Mouse (Mus musculus) neural tube, embryonic 11.5 days (tissue): ENCODE measurements around the gene Gnpnat1. TPM values are rescaled to one million over a fixed set of nuclear protein-coding genes. Genes with fewer than 3 reads are reported as not detected.
A peak's percentile ranks its signal among the peaks of the same experiment; 100 is the strongest.

Experiments
- ATAC-seq: fragments of 200-750 bp; cut with Nextera tagmentation; 2 replicates; pipeline ENCODE4 v1.8.0; 2017; ENCODE audit warnings: moderate number of reproducible peaks, mild to moderate bottlenecking, moderate TSS enrichment, moderate library complexity; ENCODE audit not compliant: insufficient read depth, low FRiP score, low TSS enrichment
- DNase-seq: peaks from one replicate; pipeline ENCODE4 v3.0.0-alpha.2; 2015; ENCODE audit warnings: low spot score
- H3K27ac ChIP-seq: fragments of 300-500 bp; sonication (generic); 2 replicates; pipeline ENCODE4 v1.5.1; 2014; ENCODE audit warnings: low read depth, mild to moderate bottlenecking, low read length
- H3K27me3 ChIP-seq: fragments of 300-500 bp; sonication (generic); 2 replicates; pipeline ENCODE4 v1.6.1; 2014; ENCODE audit warnings: mild to moderate bottlenecking, low read length, mixed read lengths; ENCODE audit not compliant: control insufficient read depth, insufficient read depth
- H3K36me3 ChIP-seq: fragments of 300-500 bp; sonication (generic); 2 replicates; pipeline ENCODE4 v1.6.1; 2014; ENCODE audit warnings: mild to moderate bottlenecking, low read length, moderate library complexity, mixed read lengths; ENCODE audit not compliant: control insufficient read depth, insufficient read depth
- H3K4me1 ChIP-seq: fragments of 300-500 bp; sonication (generic); 2 replicates; pipeline ENCODE4 v1.6.1; 2014; ENCODE audit warnings: low read length, mixed read lengths; ENCODE audit not compliant: control insufficient read depth, insufficient read depth
- H3K4me2 ChIP-seq: fragments of 300-500 bp; sonication (generic); 2 replicates; pipeline ENCODE4 v1.6.1; 2014; ENCODE audit warnings: low read depth, mild to moderate bottlenecking, moderate library complexity
- H3K4me3 ChIP-seq: fragments of 300-500 bp; sonication (generic); 2 replicates; pipeline ENCODE4 v1.5.1; 2014; ENCODE audit warnings: low read depth, low read length
- H3K9ac ChIP-seq: fragments of 300-500 bp; sonication (generic); 2 replicates; pipeline ENCODE4 v1.6.1; 2014; ENCODE audit warnings: mild to moderate bottlenecking, low read length
- H3K9me3 ChIP-seq: fragments of 300-500 bp; sonication (generic); 2 replicates; pipeline ENCODE4 v1.6.1; 2016; ENCODE audit warnings: low read length; ENCODE audit not compliant: control insufficient read depth
- WGBS: fragments of 180-500 bp; shearing (Covaris S2); extraction: QIAGEN DNeasy Blood & Tissue Kit; methylation state at CpG from one replicate; pipeline ENCODE4 v1.1.7; 2014; 5-methylcytosine and 5-hydroxymethylcytosine counted together
- polyA plus RNA-seq: library from polyadenylated mRNA; unstranded; fragments of >200 nt; fragmentation: Nextera tagmentation; extraction: Ambion mirVana; gene quantifications from 2 replicates; pipeline ENCODE4 v1.2.1, GENCODE M21; 2014

Gene Gnpnat1
- polyA plus RNA-seq, 1 experiment from 2014 or later, result 39.7 TPM

- WGBS, result 20% methylated on average over 2 of the region's 2 CpGs
- H3K9me3 ChIP-seq, result no peaks in the 10 kb centered on the region
- H3K4me3 ChIP-seq, result peak overlapping the region; percentile 70
Observed at GRCm38 (mm10) chr14:45387480-45387879, 17.2 kb downstream of the Gnpnat1 start.

GRCm38 (mm10) chr14:45385596-45385995, 19.1 kb downstream of the Gnpnat1 start:
- Histone ChIP-seq H3K9ac (no peak overlapping the region), H3K9me3 (no peaks in the 10 kb centered on the region), H3K4me1 (peaks cover 9% of the 10 kb centered on the region), H3K27ac (no peak overlapping the region), H3K27me3 (no peaks in the 10 kb centered on the region), H3K36me3 (no peaks in the 10 kb centered on the region; the same call in 1 of the 2 replicates), H3K4me3 (no peak overlapping the region), H3K4me2 (no peak overlapping the region)
- no peak for DNase-seq
- no peak for ATAC-seq
- 93% methylated on average over 2 of the region's 2 CpGs for WGBS

More at GRCm38 (mm10) chr14:45387480-45387879, 17.2 kb downstream of the Gnpnat1 start:
- H3K9ac ChIP-seq, result no peak overlapping the region
- no peaks in the 10 kb centered on the region for H3K36me3 ChIP-seq
- H3K27me3 ChIP-seq, result no peaks in the 10 kb centered on the region
- no peak for DNase-seq
- no peak for ATAC-seq
- H3K4me2 ChIP-seq, result peak overlapping the region; percentile 63
- no peak overlapping the region for H3K27ac ChIP-seq
- H3K4me1 ChIP-seq, result peaks cover 9% of the 10 kb centered on the region

- Histone ChIP-seq H3K27me3 (no peaks in the 10 kb centered on the region), H3K27ac (no peak overlapping the region)
- WGBS, result 81% methylated on average over 4 of the region's 4 CpGs
Observed at GRCm38 (mm10) chr14:45382912-45383311, 21.8 kb downstream of the Gnpnat1 start.

GRCm38 (mm10) chr14:45380756-45381155, 24.0 kb downstream of the Gnpnat1 start:
- no peak overlapping the region for H3K4me2 ChIP-seq
- WGBS, result 85% methylated on average over 6 of the region's 6 CpGs
- no peaks in the 10 kb centered on the region for H3K27me3 ChIP-seq
- no peaks in the 10 kb centered on the region for H3K9me3 ChIP-seq
- no peak overlapping the region for H3K27ac ChIP-seq
- no peaks in the 10 kb centered on the region for H3K4me1 ChIP-seq
- DNase-seq (no peak), ATAC-seq (no peak)
- no peak overlapping the region for H3K9ac ChIP-seq
- H3K36me3 ChIP-seq, result peaks cover 2% of the 10 kb centered on the region
- H3K4me3 ChIP-seq, result no peak overlapping the region

More at GRCm38 (mm10) chr14:45382912-45383311, 21.8 kb downstream of the Gnpnat1 start:
- Histone ChIP-seq H3K36me3 (peaks cover 2% of the 10 kb centered on the region), H3K4me3 (no peak overlapping the region), H3K4me2 (no peak overlapping the region), H3K4me1 (peaks cover 8% of the 10 kb centered on the region), H3K9ac (no peak overlapping the region), H3K9me3 (no peaks in the 10 kb centered on the region)
- DNase-seq (no peak), ATAC-seq (no peak)

GRCm38 (mm10) chr14:45378771-45379170, 25.9 kb downstream of the Gnpnat1 start:
- no peak for ATAC-seq
- Histone ChIP-seq H3K36me3 (peaks cover 2% of the 10 kb centered on the region), H3K4me3 (no peak overlapping the region), H3K27ac (no peak overlapping the region), H3K9ac (no peak overlapping the region), H3K27me3 (no peaks in the 10 kb centered on the region), H3K4me1 (no peaks in the 10 kb centered on the region), H3K9me3 (no peaks in the 10 kb centered on the region), H3K4me2 (no peak overlapping the region)
- 85% methylated on average over 3 of the region's 3 CpGs for WGBS
- DNase-seq, result no peak

- no peak overlapping the region for H3K9ac ChIP-seq
- H3K4me2 ChIP-seq, result no peak overlapping the region
- WGBS, result 79% methylated on average over 6 of the region's 6 CpGs
- DNase-seq (no peak), ATAC-seq (no peak)
- no peak overlapping the region for H3K4me3 ChIP-seq
- no peaks in the 10 kb centered on the region for H3K9me3 ChIP-seq
- H3K27ac ChIP-seq, result no peak overlapping the region
- H3K4me1 ChIP-seq, result no peaks in the 10 kb centered on the region
- no peaks in the 10 kb centered on the region for H3K27me3 ChIP-seq
- H3K36me3 ChIP-seq, result peaks cover 8% of the 10 kb centered on the region
Observed at GRCm38 (mm10) chr14:45365196-45365587, 39.5 kb downstream of the Gnpnat1 start.

- no peaks in the 10 kb centered on the region for H3K9me3 ChIP-seq
- H3K36me3 ChIP-seq, result peaks cover 3% of the 10 kb centered on the region; the same call in 1 of the 2 replicates
- no peaks in the 10 kb centered on the region for H3K27me3 ChIP-seq
- 85% methylated on average over 16 of the region's 16 CpGs for WGBS
- no peak overlapping the region for H3K4me2 ChIP-seq
- H3K9ac ChIP-seq, result no peak overlapping the region
- H3K4me3 ChIP-seq, result no peak overlapping the region
- ATAC-seq (no peak), DNase-seq (no peak)
- no peaks in the 10 kb centered on the region for H3K4me1 ChIP-seq
- H3K27ac ChIP-seq, result no peak overlapping the region
Observed at GRCm38 (mm10) chr14:45364211-45365195, 40.2 kb downstream of the Gnpnat1 start.

- under 1% methylated on average over 39 of the region's 93 CpGs for WGBS
- Histone ChIP-seq H3K9me3 (no peaks in the 10 kb centered on the region), H3K4me3 (peak within 1 kb of the TSS; percentile 54), H3K9ac (peak within 1 kb of the TSS; percentile 55), H3K4me2 (peak within 1 kb of the TSS; percentile 52), H3K27me3 (no peaks in the 10 kb centered on the region), H3K36me3 (peaks cover 2% of the 10 kb centered on the region), H3K27ac (peak within 1 kb of the TSS; percentile 24; the same call in 1 of the 2 replicates), H3K4me1 (no peaks in the 10 kb centered on the region; the same call in 1 of the 2 replicates)
- ATAC-seq, result peak; percentile 98
- DNase-seq, result peak; percentile 97
Observed at GRCm38 (mm10) chr14:45350931-45351859, 53.5 kb downstream of the Gnpnat1 start, which contains the start of gene Styx. Gene Styx, plus strand, starts transcription at chr14:45351093.
